Mouse (Mus musculus) right cerebral cortex, adult 2 months (tissue): Measurements from ENCODE around the gene Ferd3l.
A peak's percentile ranks its signal among the peaks of the same experiment; 100 is the strongest.

Source experiments
- DNase-seq, 2 experiments: peaks; one replicate each; pipeline ENCODE4 v3.0.0; 2021 to 2022; ENCODE audit warnings: low spot score in 2 of 2

Gene Ferd3l

DNA sequence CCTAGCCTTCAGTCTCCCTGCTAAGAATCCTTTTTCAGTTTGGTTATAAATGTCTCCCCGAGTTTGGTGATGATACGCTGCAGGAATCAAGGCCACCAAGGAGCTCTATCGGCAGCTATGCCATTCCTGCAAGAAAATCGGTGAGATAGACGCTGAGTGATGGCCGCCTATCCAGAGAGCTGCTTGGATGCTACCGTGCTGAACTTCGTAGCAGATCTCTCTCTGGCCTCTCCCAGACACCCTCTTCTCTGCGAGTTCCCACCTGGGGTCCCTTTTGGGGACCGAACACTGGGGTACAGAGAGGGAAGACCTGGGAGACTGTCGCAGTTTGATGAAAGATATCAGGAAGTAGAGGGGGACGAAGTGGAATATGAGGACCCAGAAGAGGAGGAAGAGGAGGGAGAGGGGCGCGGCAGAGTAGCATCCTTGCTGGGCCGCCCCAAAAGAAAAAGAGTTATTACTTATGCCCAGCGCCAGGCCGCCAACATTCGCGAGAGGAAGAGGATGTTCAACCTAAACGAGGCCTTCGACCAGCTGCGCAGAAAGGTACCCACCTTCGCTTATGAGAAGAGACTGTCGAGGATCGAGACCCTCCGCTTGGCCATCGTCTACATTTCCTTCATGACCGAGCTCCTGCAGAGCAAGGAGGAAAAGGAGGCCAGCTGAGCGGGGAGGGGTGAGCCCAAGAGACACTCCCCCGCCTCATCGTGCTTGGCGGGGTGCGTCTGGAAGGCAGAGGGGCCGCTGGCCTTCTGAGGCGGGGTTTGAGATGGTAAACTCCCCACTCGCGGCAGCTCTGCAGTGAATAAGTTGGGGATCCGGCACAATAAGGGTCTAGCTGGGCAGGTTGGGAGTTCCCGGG lies at the start of gene Ferd3l:
Gene Ferd3l (plus strand): TSS at position 95 of the 862 bp plus-strand sequence.
- no peak for DNase-seq

DNA sequence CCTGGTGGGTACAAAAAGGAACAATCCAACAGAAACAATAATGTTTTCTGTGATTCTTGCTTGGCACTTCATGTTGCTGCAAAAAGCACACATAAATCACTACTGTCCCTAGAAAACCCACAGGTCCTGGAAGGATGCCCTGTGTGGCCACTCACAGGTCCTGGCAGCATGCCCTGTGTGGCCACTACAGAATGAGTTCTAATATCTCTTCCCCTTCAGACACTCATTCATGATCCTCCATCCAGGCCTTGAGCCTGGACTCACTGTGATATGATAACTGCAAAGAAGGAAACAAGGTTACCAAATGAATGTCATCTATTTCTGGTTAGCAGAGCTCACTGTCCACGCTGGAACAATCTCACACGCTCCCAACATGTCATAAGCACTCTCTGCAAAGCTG lies 34.3 kb upstream of the Ferd3l start:
- DNase-seq = no peak

DNA sequence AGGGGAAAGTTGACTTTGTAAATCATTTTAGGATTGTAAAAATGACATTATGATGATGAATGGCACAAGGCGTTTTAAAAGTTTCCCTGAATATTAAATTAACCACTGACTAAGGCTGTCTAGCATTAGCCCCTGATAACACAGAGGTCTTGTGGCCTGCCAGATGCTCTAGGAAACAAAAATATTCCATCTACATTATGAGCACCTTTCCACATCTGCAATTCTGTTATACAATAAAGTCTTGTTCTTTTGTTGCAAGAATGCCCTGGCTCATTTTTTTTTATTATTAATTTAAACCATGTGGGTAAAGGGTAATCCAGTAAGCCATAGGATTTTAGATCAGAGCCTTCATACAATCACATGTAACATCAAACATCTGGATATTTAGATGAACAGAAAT lies 33.6 kb upstream of the Ferd3l start:
- no peak for DNase-seq

DNA sequence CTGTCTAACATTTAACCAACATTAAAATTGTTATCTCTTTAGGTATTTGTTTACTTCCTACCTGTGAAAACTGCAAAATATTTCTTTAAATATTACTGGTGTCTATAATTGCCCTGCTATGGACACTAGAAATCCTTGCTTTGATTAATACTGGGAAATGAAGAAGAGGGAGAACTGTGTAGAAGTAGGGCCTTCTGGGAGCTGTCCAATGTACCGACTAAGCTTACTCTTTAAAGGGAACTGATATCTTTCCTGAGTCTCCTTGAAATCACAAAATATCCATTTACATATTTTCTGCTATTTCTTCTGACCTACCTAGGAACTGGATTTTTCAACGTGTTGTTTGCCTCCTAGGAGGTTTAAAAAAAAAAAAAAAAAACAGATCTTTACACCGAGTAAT lies 1.5 kb upstream of the Ferd3l start:
- DNase-seq = no peak

DNA sequence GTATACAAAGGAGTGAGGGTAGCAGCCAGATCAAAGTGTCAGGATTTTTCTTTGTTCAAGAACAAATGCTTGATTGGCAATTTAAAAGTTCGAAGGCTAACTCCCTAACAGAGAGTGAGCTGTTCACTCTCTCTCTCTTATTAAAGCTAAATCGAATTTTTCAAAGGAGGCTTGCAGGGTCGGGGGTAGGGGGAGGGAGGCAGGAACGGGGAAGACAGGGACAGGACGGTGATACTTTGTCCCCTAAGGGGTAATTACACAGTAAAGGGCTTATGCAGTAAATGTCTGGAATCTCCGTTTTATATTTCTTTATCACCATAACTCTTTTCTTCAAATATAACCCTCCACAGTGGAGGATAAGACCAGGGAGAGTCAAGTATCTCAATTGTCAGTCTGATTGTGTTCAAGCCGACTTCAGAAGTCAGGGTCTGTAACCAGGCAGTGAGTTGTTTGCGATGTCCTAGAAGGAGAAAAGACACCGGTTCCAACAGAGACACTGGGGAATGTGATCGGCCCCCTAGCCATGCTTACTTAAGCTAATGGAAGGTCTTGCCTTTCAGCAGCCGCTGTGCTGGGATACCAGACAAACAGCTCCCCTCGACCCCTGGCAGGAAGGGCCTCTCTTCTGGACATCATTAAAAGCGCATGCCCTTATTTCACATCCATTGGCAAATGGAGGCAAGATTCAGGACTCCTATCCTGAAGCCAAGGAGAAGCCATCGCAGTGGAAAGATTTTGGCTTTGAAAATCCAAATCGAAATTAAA lies 709 bp upstream of the Ferd3l start:
- no peak for DNase-seq

DNA sequence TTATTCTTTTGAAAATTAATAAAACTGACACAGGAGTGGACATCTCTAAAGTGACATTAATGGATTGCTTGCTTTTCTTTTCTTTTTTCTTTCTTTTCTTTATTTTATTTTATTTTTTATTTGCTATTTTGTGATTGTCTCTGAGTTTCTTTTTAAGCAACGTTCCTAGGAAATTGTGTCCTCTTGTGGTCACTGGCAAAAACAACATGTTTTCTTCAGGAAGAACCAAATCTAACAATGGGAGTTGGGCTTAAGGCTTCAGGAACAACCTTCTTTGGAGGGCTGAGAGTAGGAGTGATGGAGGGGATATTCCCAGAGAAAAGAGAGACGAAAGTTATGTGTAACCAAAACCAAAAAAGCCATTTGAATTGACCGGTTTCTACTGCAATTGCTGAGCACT lies 24.6 kb downstream of the Ferd3l start:
- no peak for DNase-seq

DNA sequence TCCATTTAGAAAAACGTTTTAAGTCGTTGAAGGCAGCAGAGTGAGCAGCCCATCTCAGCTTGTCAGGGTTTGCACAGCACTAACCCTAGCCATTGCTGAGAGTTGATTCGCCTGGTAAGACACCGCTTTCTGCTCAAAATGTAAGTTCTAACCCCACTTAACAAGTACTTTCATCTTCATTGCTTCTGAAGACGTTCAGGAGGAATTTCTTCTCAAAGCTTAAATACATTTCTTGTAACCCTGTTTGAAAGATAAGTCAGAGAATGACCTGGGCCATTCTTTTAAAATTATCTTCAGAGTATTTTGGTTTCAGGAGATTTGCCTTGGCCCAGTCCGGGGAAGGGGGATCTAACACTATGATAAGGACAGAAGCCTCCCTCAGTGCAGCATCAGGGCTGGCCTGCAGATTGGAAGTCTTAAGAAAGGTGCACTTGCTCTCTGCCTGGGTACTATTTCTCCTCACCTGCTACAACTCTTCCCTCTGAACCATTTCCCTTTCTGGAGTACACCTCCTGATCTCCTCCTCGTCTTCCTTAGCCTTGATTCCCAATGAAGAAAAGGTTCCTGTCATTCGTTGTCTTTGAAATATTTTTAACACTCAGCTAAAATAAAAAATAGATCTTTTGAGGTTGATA lies 26.8 kb downstream of the Ferd3l start:
- no peak for DNase-seq

DNA sequence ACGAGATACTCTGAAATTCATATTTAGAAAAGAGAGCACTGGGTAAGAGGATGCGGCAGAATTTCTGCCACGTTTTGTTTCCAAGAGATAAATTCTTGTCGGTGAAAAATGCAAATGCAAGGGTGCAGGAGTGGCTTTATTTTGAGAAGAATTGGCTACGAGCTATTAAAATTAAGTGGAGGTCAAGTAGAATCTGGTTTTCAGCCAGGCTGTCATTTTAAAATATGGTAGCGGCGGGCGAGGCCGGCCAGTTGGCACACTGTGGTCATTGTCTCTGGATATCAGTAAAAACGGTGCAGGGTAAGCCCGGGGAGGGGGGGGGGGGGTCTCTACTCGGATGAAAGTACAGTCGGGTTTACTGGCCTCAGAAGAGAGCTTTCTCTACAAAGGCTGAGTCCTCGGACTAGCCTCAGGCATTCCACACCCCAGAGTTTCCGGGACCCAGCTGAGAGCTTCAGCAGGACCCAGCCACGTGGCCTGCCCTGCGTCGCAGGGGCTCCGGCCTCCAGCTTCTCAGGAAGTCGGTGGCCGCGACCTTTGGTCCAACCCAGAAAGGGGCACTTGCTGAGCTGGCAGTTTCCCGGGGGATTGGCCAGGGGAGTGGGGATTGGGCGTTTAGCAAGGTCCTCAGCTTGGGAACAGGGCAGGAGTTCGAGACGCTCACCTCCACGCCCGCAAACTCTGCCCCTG lies 27.5 kb downstream of the Ferd3l start:
- no peak for DNase-seq

DNA sequence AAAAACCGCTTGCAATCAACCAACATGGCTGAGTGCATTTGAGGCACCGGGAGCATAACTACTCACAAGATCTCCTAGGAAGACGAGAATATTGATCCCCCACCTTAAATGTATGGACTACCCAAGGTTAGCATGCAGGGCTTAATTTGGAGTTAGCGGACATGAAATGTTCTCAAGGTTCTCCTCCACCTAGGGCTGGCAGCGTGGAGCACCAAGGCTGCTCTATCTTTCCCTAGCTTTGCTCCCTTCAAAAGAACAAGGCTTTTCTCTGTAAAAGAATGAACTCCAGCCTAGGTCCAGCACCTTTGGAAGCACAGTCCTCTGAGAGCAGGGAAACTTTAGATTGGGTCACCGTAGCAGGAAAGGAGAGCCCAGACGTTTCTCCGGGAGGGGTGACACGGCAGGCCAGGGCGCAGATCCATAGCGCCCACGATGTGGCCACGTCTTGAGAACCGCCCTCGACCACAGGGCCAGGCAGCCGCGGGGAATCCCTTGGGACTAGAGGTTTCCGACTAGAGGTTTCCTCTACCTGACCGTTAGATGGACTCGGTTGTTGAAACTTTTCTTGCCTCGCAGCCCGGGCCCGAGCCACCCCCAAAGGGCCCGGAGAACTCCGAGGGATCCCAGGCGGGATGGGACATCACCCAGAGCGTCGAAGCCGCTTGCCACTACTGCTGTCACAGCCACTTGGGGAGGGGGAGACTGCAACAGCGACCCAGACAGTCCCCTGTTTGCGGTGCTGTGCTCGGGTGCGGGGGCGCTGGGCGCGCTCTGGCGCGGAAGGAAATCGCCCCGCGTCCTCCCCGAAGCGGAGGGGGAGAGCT lies 28.6 kb downstream of the Ferd3l start:
- DNase-seq = peak in 1 of 2 experiments; percentile 13

DNA sequence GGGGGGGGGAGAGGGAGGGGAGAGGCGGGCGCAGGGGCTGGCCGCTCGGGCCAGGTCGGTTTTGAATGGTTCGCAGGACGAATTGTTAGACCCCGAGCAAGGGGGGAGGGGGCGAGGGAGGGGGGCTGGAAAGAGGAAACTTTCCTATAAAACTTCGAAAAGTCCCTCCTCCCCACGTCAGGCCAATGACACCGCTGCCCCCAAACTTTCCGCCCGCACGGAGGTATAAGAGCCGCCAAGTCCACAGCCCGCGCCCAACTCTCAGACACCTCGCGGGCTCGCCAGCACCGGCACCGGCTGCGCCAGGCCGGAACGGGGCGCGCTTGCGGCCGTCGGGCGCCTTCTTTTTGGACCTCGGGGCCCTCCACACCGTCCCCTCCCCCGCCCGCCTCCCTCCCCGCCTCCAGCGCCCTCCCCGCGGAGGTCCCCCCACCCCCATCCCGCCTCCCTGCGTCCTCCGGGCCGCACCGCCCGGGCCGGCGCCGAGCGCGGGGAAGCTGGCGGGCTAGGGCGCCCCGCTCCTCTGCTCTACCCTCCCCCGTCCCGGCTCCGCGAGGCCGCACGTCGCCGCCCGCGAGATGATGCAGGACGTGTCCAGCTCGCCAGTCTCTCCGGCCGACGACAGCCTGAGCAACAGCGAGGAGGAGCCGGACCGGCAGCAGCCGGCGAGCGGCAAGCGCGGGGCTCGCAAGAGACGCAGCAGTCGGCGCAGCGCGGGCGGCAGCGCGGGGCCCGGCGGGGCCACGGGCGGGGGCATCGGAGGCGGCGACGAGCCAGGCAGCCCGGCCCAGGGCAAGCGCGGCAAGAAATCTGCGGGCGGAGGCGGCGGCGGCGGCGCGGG lies 29.4 kb downstream of the Ferd3l start, which contains the start of gene Twist1:
Gene Twist1 (plus strand): TSS at position 272 of the 841 bp plus-strand sequence.
- DNase-seq = peak in 1 of 2 experiments; percentile 12

DNA sequence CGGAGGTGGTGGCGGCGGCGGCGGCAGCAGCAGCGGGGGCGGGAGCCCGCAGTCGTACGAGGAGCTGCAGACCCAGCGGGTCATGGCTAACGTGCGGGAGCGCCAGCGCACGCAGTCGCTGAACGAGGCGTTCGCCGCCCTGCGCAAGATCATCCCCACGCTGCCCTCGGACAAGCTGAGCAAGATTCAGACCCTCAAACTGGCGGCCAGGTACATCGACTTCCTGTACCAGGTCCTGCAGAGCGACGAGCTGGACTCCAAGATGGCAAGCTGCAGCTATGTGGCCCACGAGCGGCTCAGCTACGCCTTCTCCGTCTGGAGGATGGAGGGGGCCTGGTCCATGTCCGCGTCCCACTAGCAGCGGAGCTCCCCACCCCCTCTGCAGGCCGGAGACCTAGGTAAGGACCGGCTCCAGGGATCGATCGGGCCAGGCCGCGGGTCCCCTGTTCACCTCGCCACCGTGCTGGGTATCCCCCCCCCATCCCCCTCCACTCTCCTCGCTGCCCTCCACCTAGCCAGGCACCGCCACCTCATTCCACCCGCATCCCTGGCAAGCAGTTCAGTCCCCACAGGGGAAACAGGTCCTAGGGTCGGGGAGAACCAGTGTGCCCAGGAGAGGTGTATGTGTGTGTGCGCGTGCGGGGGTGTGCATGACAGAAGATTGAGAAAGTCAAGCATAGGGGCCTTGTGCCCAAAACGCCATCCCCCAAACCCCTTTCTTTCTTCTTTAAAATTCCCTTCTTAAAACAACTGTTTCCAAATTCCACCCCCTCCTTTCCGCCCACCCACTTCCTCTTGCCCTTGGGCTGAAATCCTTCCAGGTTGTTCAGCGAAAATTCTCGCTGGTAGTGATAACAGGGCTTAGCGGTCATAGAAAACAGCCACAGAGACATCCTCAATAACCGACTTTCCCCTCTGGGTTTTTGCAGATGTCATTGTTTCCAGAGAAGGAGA lies 30.3 kb downstream of the Ferd3l start:
- DNase-seq = peak in 1 of 2 experiments; percentile 8

DNA sequence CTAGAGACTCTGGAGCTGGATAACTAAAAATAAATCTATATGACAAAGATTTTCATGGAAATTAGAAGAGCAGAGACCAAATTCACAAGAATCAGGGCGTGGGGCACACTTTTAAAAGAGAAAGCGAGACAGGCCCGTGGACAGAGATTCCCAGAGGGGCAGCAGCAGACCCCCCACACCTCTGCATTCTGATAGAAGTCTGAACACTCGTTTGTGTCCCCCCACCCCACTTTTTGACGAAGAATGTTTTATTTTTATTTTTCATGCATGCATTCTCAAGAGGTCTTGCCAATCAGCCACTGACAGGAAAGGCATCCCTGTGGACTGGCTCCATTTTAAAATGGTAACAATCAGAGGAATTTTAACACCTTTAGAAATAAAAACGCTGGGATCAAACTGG lies 31.0 kb downstream of the Ferd3l start:
- DNase-seq = no peak

DNA sequence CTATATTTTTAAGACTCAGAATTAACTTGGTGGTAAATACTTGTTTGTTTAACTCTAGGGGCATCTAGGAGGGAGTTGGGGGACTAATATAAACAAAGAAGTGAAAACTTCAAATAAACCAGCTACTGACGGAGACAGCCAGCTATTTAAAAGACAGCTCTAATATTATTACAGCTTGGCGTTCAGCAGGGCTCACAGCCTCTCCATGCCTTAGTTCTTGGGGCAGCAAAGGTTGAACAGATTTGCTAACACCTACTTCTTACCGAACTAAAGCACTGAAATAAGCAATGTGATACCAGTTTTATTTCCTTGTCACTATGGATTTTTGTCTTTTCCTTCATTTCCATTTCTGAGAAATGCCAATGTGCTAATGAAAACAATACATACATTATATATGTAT lies 31.6 kb downstream of the Ferd3l start:
- DNase-seq = no peak

DNA sequence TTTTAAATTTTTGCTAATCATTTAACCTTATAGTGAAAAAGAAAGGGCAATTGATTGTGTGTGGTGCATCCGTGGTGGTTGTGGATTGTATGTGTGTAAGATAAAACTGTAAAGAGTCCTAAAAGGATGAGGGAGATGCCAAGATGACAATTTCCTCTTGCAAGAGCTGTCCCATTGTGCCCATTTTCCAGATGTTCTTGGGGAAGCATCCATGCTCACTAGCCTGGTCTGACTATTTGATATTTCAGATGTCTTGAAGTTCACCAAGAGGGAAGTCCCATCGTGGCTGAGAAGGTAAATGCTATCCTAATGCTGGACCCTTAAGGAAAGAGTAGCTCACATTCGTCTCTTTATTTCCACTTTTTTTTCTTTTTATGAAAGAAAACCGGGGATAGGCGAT lies 32.8 kb downstream of the Ferd3l start:
- DNase-seq = no peak

DNA sequence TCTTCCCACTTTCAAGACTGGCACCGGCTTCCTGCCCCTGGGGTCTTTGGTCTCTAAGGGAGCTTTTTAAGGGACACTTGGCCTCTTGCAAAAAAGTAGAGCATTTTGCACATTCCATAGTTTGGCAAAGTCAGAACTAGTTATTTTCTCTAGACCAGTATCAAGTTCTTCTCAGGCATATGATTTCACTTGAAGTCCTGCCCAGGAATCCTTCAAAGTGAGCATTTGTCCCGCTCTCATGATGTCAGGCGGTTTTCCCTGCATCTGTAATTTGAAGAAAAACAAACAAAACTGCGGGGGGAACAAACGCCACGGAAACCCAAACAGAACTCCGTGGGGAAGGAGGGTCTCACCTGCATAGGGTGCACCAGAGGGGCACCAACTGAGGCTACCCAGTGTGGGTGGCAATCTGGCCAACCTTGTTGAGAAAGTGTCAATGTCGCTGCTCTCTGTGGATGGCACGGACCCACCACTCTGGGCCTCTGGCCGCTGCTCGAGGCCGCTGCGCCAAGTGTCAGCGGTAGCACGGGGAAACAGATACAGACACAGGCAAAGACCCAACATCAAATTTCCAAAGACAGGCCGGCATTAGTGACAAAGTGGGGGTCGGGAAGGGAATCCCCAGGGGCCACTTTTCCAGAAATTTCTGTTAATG lies 34.0 kb downstream of the Ferd3l start:
- no peak for DNase-seq

DNA sequence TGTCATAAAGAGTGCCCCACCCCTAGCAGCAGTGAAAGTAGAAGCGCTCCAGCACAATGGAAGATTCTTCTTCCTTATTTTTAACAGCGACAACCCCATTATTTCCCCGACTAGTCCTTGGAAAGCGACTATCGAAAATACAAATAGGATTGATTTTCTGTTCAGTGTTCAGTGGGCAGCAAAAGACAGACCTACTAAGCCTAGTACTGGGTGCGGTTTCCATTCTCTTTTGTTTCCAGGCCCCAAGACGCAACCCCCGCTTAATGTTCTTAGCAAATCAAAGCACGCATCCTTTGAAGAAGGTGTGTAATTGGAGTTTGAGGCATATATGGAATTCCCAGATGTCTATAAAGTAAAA lies 34.5 kb downstream of the Ferd3l start:
- no peak for DNase-seq

DNA sequence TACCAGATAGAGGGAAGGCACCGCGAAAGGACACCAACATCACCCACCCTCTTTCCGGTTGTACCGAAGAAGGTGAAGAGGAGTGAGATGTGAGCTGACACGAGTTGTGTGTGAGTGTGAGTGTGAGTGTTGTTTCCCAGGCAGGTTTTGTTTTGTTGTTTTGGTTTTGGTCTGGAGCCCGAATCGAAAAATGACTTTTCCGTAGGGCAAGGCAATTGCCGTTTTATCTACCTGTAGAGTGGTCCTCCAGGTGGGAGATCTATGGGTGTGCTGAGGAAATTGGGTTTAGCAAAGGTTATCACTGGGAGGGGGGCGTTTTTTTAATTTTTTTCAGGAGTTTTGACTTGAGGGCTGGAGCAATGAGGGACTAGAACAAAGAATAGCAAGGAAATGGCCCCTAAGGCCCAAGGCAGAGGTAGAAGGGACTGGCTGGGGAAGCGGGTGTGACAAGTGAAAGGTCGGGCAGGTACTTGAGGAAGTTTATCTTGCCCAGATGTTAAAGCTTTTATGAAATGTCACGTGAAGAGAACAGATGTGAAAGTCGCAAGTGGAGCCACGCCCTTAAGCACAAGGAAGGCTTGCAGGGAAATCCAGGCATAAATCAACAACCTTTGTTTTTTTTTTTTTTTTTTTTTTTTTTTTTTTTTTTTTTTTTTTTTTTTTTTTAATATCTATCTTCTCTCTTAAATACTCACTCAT lies 35.6 kb downstream of the Ferd3l start:
- DNase-seq = no peak

DNA sequence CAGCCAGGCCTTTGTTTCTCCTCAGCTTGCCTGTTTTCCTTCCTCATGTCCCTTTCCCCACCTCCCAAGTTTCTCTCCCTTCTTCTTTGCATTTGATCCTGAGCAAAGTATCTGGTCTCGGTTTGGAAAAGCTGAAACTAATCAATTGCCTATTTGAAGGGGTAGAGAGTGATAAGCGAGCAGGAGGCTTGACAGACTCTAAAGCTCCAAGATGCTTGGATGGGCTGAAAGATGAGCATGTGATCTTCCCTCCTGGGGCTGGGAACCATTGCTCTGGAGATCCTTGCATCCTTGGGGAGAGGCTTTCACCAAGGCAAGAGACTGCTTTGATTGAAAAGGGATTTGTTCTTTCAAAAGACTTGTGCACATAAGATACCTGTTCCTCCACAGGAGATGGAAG lies 36.2 kb downstream of the Ferd3l start:
- DNase-seq = no peak
